Comparison of ENCODE assay signal across 12 mouse cellular contexts in the genomic region with DNA sequence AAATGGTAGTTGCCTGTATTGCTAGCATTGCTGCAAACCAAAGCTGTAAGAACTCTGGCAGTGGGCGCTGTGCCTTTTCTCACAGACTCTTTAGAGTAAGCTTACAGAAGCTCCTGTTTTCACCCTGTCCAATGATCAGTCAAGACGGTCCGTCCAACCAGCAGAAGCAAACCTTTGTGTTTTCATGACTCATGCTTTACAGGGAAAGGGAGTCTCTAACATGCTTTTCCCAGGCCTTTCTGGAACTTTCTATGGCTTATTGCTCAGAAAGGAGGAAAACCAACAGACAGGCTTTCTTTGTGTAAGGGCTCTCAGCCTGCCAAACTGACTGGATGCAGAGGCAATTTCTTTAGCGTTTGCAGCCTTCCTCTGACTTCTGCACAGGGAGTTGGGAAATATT.
DNase-seq lines count a peak whose midpoint lies in the region; ATAC-seq and TF ChIP-seq lines count a peak whose summit lies in the region.
"Had no signal": no experiment of that assay in that cellular context is flagged by ENCODE, and none has a peak within 500 bp of the region (broad histone marks: within the 10 kb centered on the region; RNA-seq: fewer than 3 reads in every experiment).

No protein-coding gene starts in this region.

- H3K4me3 ChIP-seq in heart, embryonic 11.5 days (ENCODE audit: low read depth, low read length): no peak overlapping the region
- no peak overlapping the region for H3K4me3 ChIP-seq in lung, embryonic 14.5 days (ENCODE audit: low read depth, low read length)
- no peak overlapping the region for H3K4me3 ChIP-seq in lung, adult 2 months (replicated peaks; ENCODE audit: extremely low read depth, low read depth, low read length)
- H3K4me3 ChIP-seq in intestine, postnatal 0 days (ENCODE audit: low read depth, low read length): no peak overlapping the region
- no peak overlapping the region for H3K4me3 ChIP-seq in kidney, adult 2 months (ENCODE audit: insufficient read depth, low read depth, low read length)
- H3K4me3 ChIP-seq: intestine, embryonic 15.5 days; neural tube, embryonic 13.5 days had no signal

- H3K36me3 ChIP-seq in heart, embryonic 11.5 days (ENCODE audit: control insufficient read depth, insufficient read depth, low read length): no peaks in the 10 kb centered on the region
- H3K36me3 ChIP-seq in lung, embryonic 14.5 days (ENCODE audit: insufficient read depth): no peaks in the 10 kb centered on the region
- H3K36me3 ChIP-seq in intestine, postnatal 0 days (ENCODE audit: control insufficient read depth, insufficient read depth): no peaks in the 10 kb centered on the region
- no peaks in the 10 kb centered on the region for H3K36me3 ChIP-seq in kidney, adult 2 months (ENCODE audit: control insufficient read depth, insufficient read depth, low read length)
- H3K36me3 ChIP-seq: intestine, embryonic 15.5 days; neural tube, embryonic 13.5 days had no signal

- no peaks in the 10 kb centered on the region for H3K27me3 ChIP-seq in heart, embryonic 11.5 days (ENCODE audit: control insufficient read depth, insufficient read depth, low read length)
- H3K27me3 ChIP-seq in lung, embryonic 14.5 days (ENCODE audit: insufficient read depth, low read length): no peaks in the 10 kb centered on the region
- H3K27me3 ChIP-seq in intestine, postnatal 0 days (replicated peaks; ENCODE audit: control insufficient read depth, insufficient read depth, low read length): no peaks in the 10 kb centered on the region
- H3K27me3 ChIP-seq in kidney, adult 2 months (replicated peaks; ENCODE audit: control insufficient read depth, insufficient read depth, low read length): no peaks in the 10 kb centered on the region
- H3K27me3 ChIP-seq: intestine, embryonic 15.5 days; neural tube, embryonic 13.5 days had no signal

- TF ChIP-seq POLR2A in lung, adult 2 months (IDR thresholded peaks at IDR 0.05; ENCODE audit: borderline replicate concordance, extremely low read depth, low read depth, low read length): no peak
- no peak for TF ChIP-seq POLR2A in kidney, adult 2 months (IDR thresholded peaks at IDR 0.05; ENCODE audit: low read depth, low read length)

- H3K9ac ChIP-seq in heart, embryonic 11.5 days (ENCODE audit: low read depth, low read length): no peak overlapping the region
- no peak overlapping the region for H3K9ac ChIP-seq in lung, embryonic 14.5 days
- H3K9ac ChIP-seq in intestine, postnatal 0 days (ENCODE audit: low read depth, low read length): no peak overlapping the region
- H3K9ac ChIP-seq: intestine, embryonic 15.5 days; neural tube, embryonic 13.5 days had no signal

- no peaks in the 10 kb centered on the region for H3K4me1 ChIP-seq in heart, embryonic 11.5 days (ENCODE audit: control insufficient read depth, insufficient read depth, low read length)
- H3K4me1 ChIP-seq in lung, embryonic 14.5 days (ENCODE audit: insufficient read depth): no peaks in the 10 kb centered on the region
- no peaks in the 10 kb centered on the region for H3K4me1 ChIP-seq in lung, adult 2 months (ENCODE audit: control insufficient read depth, insufficient read depth, low read length)
- H3K4me1 ChIP-seq in intestine, postnatal 0 days (replicated peaks; ENCODE audit: control insufficient read depth, insufficient read depth, low read length): no peaks in the 10 kb centered on the region
- no peaks in the 10 kb centered on the region for H3K4me1 ChIP-seq in kidney, adult 2 months (ENCODE audit: control insufficient read depth, insufficient read depth, low read length)
- H3K4me1 ChIP-seq: intestine, embryonic 15.5 days had no signal

- no peaks in the 10 kb centered on the region for H3K9me3 ChIP-seq in heart, embryonic 11.5 days (replicated peaks; ENCODE audit: control insufficient read depth, low read length)
- no peaks in the 10 kb centered on the region for H3K9me3 ChIP-seq in lung, embryonic 14.5 days (ENCODE audit: low read depth, low read length)
- H3K9me3 ChIP-seq in intestine, postnatal 0 days (ENCODE audit: control insufficient read depth): no peaks in the 10 kb centered on the region
- H3K9me3 ChIP-seq: intestine, embryonic 15.5 days; neural tube, embryonic 13.5 days had no signal

- no peak overlapping the region for H3K27ac ChIP-seq in heart, embryonic 11.5 days (ENCODE audit: low read depth, low read length)
- H3K27ac ChIP-seq in lung, embryonic 14.5 days (ENCODE audit: low read depth): no peak overlapping the region
- H3K27ac ChIP-seq in intestine, postnatal 0 days (ENCODE audit: low read depth, low read length): no peak overlapping the region
- no peak overlapping the region for H3K27ac ChIP-seq in kidney, adult 2 months (ENCODE audit: insufficient read depth, low read depth, low read length)
- H3K27ac ChIP-seq: intestine, embryonic 15.5 days; neural tube, embryonic 13.5 days had no signal

- DNase-seq in heart, adult 11 months: peak; percentile 89
- DNase-seq in lung, embryonic 14.5 days: peak; percentile 29
- DNase-seq in lung, adult 2 months: no peak
- DNase-seq in adrenal gland, postnatal 14 days: peak; percentile 12
- DNase-seq in heart, postnatal 14 days: peak; percentile 2 to 3
- no peak for DNase-seq in kidney, adult 2 months
- DNase-seq: cerebellum, adult 9-10 months; lung, adult 18-20 months had no signal

- H3K4me2 ChIP-seq in heart, embryonic 11.5 days: no peak overlapping the region
- no peak overlapping the region for H3K4me2 ChIP-seq in lung, embryonic 14.5 days
- H3K4me2 ChIP-seq in intestine, postnatal 0 days (replicated peaks; ENCODE audit: low read depth): no peak overlapping the region
- H3K4me2 ChIP-seq: intestine, embryonic 15.5 days; neural tube, embryonic 13.5 days had no signal

- 70% methylated on average over 4 of the region's 4 CpGs for WGBS in heart, embryonic 11.5 days (ENCODE audit: insufficient replicate concordance)
- 59% methylated on average over 4 of the region's 4 CpGs for WGBS in lung, embryonic 14.5 days
- WGBS in lung, adult 2 months: 62% methylated on average over 4 of the region's 4 CpGs
- 57% methylated on average over 4 of the region's 4 CpGs for whole genome bisulfite sequencing in intestine, postnatal 0 days
- 75% methylated on average over 4 of the region's 4 CpGs for WGBS in kidney, adult 2 months

- no peak for TF ChIP-seq CTCF in lung, embryonic 14.5 days (IDR thresholded peaks at IDR 0.05; ENCODE audit: low read depth)
- TF ChIP-seq CTCF in lung, adult 2 months (IDR thresholded peaks at IDR 0.05; ENCODE audit: insufficient read depth, low read length): no peak
- no peak for TF ChIP-seq CTCF in intestine, postnatal 0 days (IDR thresholded peaks at IDR 0.05; ENCODE audit: low read depth)
- TF ChIP-seq CTCF in kidney, adult 2 months (conservative IDR thresholded peaks at IDR 0.05; ENCODE audit: insufficient read depth, insufficient read length, low read depth, low read length): no peak

- ATAC-seq in heart, embryonic 11.5 days (replicated peaks; ENCODE audit: insufficient number of reproducible peaks, low FRiP score, low TSS enrichment): no peak
- no peak for ATAC-seq in lung, embryonic 14.5 days (ENCODE audit: insufficient read depth)
- ATAC-seq in intestine, postnatal 0 days: no peak
- ATAC-seq: intestine, embryonic 15.5 days had no signal

- intact Hi-C loops in heart, postnatal 14 days (cut with DNase I): no loop called here

Comparison
In these comparisons a context has a peak if more than half of its experiments do, and no peak if none do; other contexts are left out.
1. DNase-seq: peak in heart, adult 11 months (single experiment), lung, embryonic 14.5 days (single experiment), adrenal gland, postnatal 14 days (single experiment) and heart, postnatal 14 days (2 of 2); none in lung, adult 2 months (single experiment) and kidney, adult 2 months (single experiment).